Mouse (Mus musculus) T-helper 2 cell (primary cell): ENCODE data around the gene Nfkbia.

Experiments used
- in situ Hi-C: fragments of 300-600 bp; cut with MboI, MseI; formaldehyde crosslinking; loops from one replicate; pipeline ENCODE4 v1.15.1; 2025; ENCODE audit warnings: high pct_unique_total_duplicates

Gene Nfkbia

GRCm38 (mm10) chr12:55492184-55492898 is at the start of gene Nfkbia:
Nfkbia (minus strand) TSS chr12:55492647.
- in situ Hi-C loops: no loop called here

GRCm38 (mm10) chr12:55539157-55539556 is 46.7 kb upstream of the Nfkbia start:
- in situ Hi-C loops: no loop called here

GRCm38 (mm10) chr12:55538328-55538971 is 46.0 kb upstream of the Nfkbia start:
- in situ Hi-C loops: no loop called here

- in situ Hi-C loops: no loop called here
Observed at GRCm38 (mm10) chr12:55537742-55538141, 45.3 kb upstream of the Nfkbia start.

- in situ Hi-C loops: no loop called here
Observed at GRCm38 (mm10) chr12:55536537-55537135, 44.2 kb upstream of the Nfkbia start.

- in situ Hi-C loops: loop anchor here (10.0 kb wide), 1 partner anchor 158 kb away; no protein-coding TSS in a partner anchor
Observed at GRCm38 (mm10) chr12:55526983-55527752, 34.7 kb upstream of the Nfkbia start.

GRCm38 (mm10) chr12:55518061-55518738 is 25.8 kb upstream of the Nfkbia start:
- in situ Hi-C loops: no loop called here

- in situ Hi-C loops: no loop called here
Observed at GRCm38 (mm10) chr12:55508817-55509216, 16.4 kb upstream of the Nfkbia start.

- in situ Hi-C loops: no loop called here
Observed at GRCm38 (mm10) chr12:55507332-55507935, 15.0 kb upstream of the Nfkbia start.

GRCm38 (mm10) chr12:55506029-55506330 is 13.5 kb upstream of the Nfkbia start:
- in situ Hi-C loops: no loop called here

GRCm38 (mm10) chr12:55505314-55506028 is 13.0 kb upstream of the Nfkbia start:
- in situ Hi-C loops: no loop called here

GRCm38 (mm10) chr12:55499031-55499430 is 6.6 kb upstream of the Nfkbia start:
- in situ Hi-C loops: loop anchor here (5.0 kb wide), 2 partner anchors 67 to 112 kb away; no protein-coding TSS in a partner anchor

- in situ Hi-C loops: loop anchor here (5.0 kb wide), 2 partner anchors 65 to 110 kb away; no protein-coding TSS in a partner anchor
Observed at GRCm38 (mm10) chr12:55497737-55498136, 5.3 kb upstream of the Nfkbia start.

- in situ Hi-C loops: loop anchor here (5.0 kb wide), 2 partner anchors 64 to 109 kb away; no protein-coding TSS in a partner anchor
Observed at GRCm38 (mm10) chr12:55495902-55496605, 3.6 kb upstream of the Nfkbia start.

GRCm38 (mm10) chr12:55495114-55495901 is 2.9 kb upstream of the Nfkbia start:
- in situ Hi-C loops: loop anchor here (5.0 kb wide), 2 partner anchors 63 to 108 kb away; no protein-coding TSS in a partner anchor

- in situ Hi-C loops: no loop called here
Observed at GRCm38 (mm10) chr12:55493381-55493780, 934 bp upstream of the Nfkbia start.

GRCm38 (mm10) chr12:55492941-55493340 is 494 bp upstream of the Nfkbia start:
- in situ Hi-C loops: no loop called here

- in situ Hi-C loops: no loop called here
Observed at GRCm38 (mm10) chr12:55491516-55492183, 797 bp downstream of the Nfkbia start.
